Comparison of ENCODE assay signal across 8 mouse cellular contexts in genomic region chr4:124276741-124277455, GRCm38 (mm10).
DNase-seq lines count a peak whose midpoint lies in the region; ATAC-seq lines count a peak whose summit lies in the region.

No protein-coding gene starts in this region.

- H3K4me3 ChIP-seq in intestine, embryonic 16.5 days (ENCODE audit: low read length): peak overlapping the region; percentile 43
- H3K4me3 ChIP-seq in midbrain, embryonic 10.5 days: peak overlapping the region; percentile 61

- WGBS in intestine, embryonic 16.5 days: 6% methylated on average over 21 of the region's 21 CpGs
- WGBS in midbrain, embryonic 10.5 days: 3% methylated on average over 21 of the region's 21 CpGs

- H3K9ac ChIP-seq in intestine, embryonic 16.5 days (ENCODE audit: low read depth, low read length): peak overlapping the region; percentile 52; the same call in 1 of the 2 replicates

- peaks cover 8% of the 10 kb centered on the region; the same call in 1 of the 2 replicates for H3K27me3 ChIP-seq in intestine, embryonic 16.5 days (replicated peaks; ENCODE audit: control insufficient read depth, insufficient read depth, low read length)
- H3K27me3 ChIP-seq in midbrain, embryonic 10.5 days (ENCODE audit: low read depth, poor library complexity, severe bottlenecking): peaks cover 49% of the 10 kb centered on the region

- no peak for ATAC-seq in intestine, embryonic 16.5 days
- ATAC-seq in granulocyte monocyte progenitor cell, adult 5-6 weeks (replicated peaks; ENCODE audit: poor library complexity, severe bottlenecking): no peak

- H3K27ac ChIP-seq in intestine, embryonic 16.5 days (ENCODE audit: low read length): no peak overlapping the region
- peak overlapping the region; percentile 97 for H3K27ac ChIP-seq in midbrain, embryonic 10.5 days (replicated peaks)

- no peaks in the 10 kb centered on the region for H3K9me3 ChIP-seq in intestine, embryonic 16.5 days (ENCODE audit: control insufficient read depth, low read length)
- H3K9me3 ChIP-seq in midbrain, embryonic 10.5 days (replicated peaks): no peaks in the 10 kb centered on the region

- DNase-seq in adrenal gland, postnatal 10 days: peak; percentile 39
- no peak for DNase-seq in adrenal gland, postnatal 4 days (ENCODE audit: low spot score in 2 of 2)
- peak; percentile 11 for DNase-seq in ovary, postnatal 14 days (ENCODE audit: low spot score)
- no peak for DNase-seq in ovary, postnatal 36 days (ENCODE audit: low spot score)
- peak; percentile 78 for DNase-seq in midbrain, embryonic 10.5 days (ENCODE audit: low spot score)
- DNase-seq in kidney, adult 8-10 months: no peak

- no peaks in the 10 kb centered on the region for H3K36me3 ChIP-seq in intestine, embryonic 16.5 days (ENCODE audit: control insufficient read depth, insufficient read depth, low read length)
- H3K36me3 ChIP-seq in midbrain, embryonic 10.5 days: no peaks in the 10 kb centered on the region

- peaks cover 11% of the 10 kb centered on the region for H3K4me1 ChIP-seq in intestine, embryonic 16.5 days (ENCODE audit: control insufficient read depth, insufficient read depth, low read length)
- peaks cover 42% of the 10 kb centered on the region for H3K4me1 ChIP-seq in midbrain, embryonic 10.5 days

- H3K4me2 ChIP-seq in intestine, embryonic 16.5 days (ENCODE audit: low read depth, low read length): peak overlapping the region; percentile 79

Comparison
In these comparisons a context has a peak if more than half of its experiments do, and no peak if none do; other contexts are left out.
1. DNase-seq: peak in adrenal gland, postnatal 10 days (single experiment), ovary, postnatal 14 days (single experiment) and midbrain, embryonic 10.5 days (single experiment); none in adrenal gland, postnatal 4 days (0 of 2), ovary, postnatal 36 days (single experiment) and kidney, adult 8-10 months (0 of 2).